11 mouse cellular contexts compared by ENCODE assay signal in the genomic region with DNA sequence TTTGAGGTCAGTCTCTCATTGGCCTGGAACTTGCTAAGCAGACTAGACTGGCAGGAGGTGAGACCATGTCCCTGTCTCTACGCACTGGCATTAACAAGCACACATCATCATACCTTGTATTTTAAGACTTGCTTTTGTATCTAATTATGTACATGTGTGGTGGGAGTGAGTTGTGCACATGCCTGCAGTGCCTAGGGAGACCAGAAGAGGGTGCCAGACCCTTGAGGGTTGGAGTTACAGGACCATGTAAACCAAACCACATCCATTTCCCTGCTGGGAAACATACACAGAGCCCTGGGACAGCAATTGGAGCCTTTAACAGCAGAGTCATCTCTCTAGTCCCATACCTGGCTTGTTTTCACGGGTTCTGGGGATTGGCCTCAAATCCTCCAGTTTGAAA. TPM values are rescaled to one million over a fixed set of nuclear protein-coding genes. Genes with fewer than 3 reads are reported as not detected.
DNase-seq lines count a peak whose midpoint lies in the region; TF ChIP-seq lines count a peak whose summit lies in the region.
"Had no signal": no experiment of that assay in that cellular context is flagged by ENCODE, and none has a peak within 500 bp of the region (broad histone marks: within the 10 kb centered on the region; RNA-seq: fewer than 3 reads in every experiment).

No protein-coding gene starts in this region.

- H3K9ac ChIP-seq in ES-Bruce4 (ENCODE audit: low read depth, poor library complexity, severe bottlenecking) = no peak overlapping the region
- H3K9ac ChIP-seq: embryonic facial prominence, embryonic 13.5 days; kidney, embryonic 15.5 days had no signal

- TF ChIP-seq POLR2A in ES-Bruce4 (IDR thresholded peaks at IDR 0.05; ENCODE audit: insufficient read depth, low read length) = no peak
- TF ChIP-seq POLR2A in embryonic fibroblast, embryonic 13.5 days (IDR thresholded peaks at IDR 0.05; ENCODE audit: low read depth, low read length) = no peak

- TF ChIP-seq EP300 in ES-Bruce4 (IDR thresholded peaks at IDR 0.05; ENCODE audit: insufficient read depth, low read depth, low read length) = no peak

- no peaks in the 10 kb centered on the region for H3K27me3 ChIP-seq in ES-Bruce4 (ENCODE audit: control insufficient read depth, insufficient read depth, low read length, poor library complexity, severe bottlenecking)
- H3K27me3 ChIP-seq: embryonic facial prominence, embryonic 13.5 days; kidney, embryonic 15.5 days had no signal

- no peak overlapping the region for H3K4me3 ChIP-seq in ES-Bruce4 (ENCODE audit: low read depth, low read length)
- H3K4me3 ChIP-seq in embryonic fibroblast, embryonic 13.5 days (ENCODE audit: insufficient read depth, low read length) = no peak overlapping the region
- H3K4me3 ChIP-seq: embryonic facial prominence, embryonic 13.5 days; kidney, embryonic 15.5 days had no signal

- peak; percentile 40 for DNase-seq in embryo, embryonic 10.5 days (ENCODE audit: low spot score)
- DNase-seq in embryo, embryonic 9.5 days (ENCODE audit: extremely low spot score) = no peak
- DNase-seq in left cerebral cortex, postnatal 4 days = peak; percentile 48
- no peak for DNase-seq in left cerebral cortex, postnatal 14 days (ENCODE audit: low spot score in 2 of 2)
- no peak for DNase-seq in T-cell, adult 2 months (ENCODE audit: low spot score)
- no peak for DNase-seq in c-Kit-positive CD71-positive TER-119-positive erythroid progenitor cells, embryonic 14.5 days (ENCODE audit: low spot score)

- H3K36me3 ChIP-seq in ES-Bruce4 (ENCODE audit: control insufficient read depth, insufficient read depth, low read length, poor library complexity, severe bottlenecking) = no peaks in the 10 kb centered on the region
- H3K36me3 ChIP-seq: embryonic facial prominence, embryonic 13.5 days; kidney, embryonic 15.5 days had no signal

- intact Hi-C loops in left cerebral cortex, postnatal 4 days (cut with DNase I) = no loop called here
- intact Hi-C loops in left cerebral cortex, postnatal 14 days (cut with DNase I) = loop anchor here (10.0 kb wide), 1 partner anchor 161 kb away; no protein-coding TSS in a partner anchor

- H3K27ac ChIP-seq in ES-Bruce4 (ENCODE audit: insufficient read depth, low read length) = no peak overlapping the region
- no peak overlapping the region for H3K27ac ChIP-seq in embryonic fibroblast, embryonic 13.5 days (ENCODE audit: insufficient read depth, low read length)
- H3K27ac ChIP-seq: embryonic facial prominence, embryonic 13.5 days; kidney, embryonic 15.5 days; macrophage had no signal

- peak; percentile 83 for TF ChIP-seq CTCF in ES-Bruce4 (IDR thresholded peaks at IDR 0.05; ENCODE audit: low read depth, low read length)
- TF ChIP-seq CTCF in embryonic fibroblast, embryonic 13.5 days (IDR thresholded peaks at IDR 0.05; ENCODE audit: borderline replicate concordance, insufficient read depth, low read length) = peak; percentile 44; the same call in 1 of the 2 replicates

- H3K9me3 ChIP-seq in ES-Bruce4 (replicated peaks; ENCODE audit: control insufficient read depth, insufficient read depth, low read length, poor library complexity, severe bottlenecking) = no peaks in the 10 kb centered on the region
- H3K9me3 ChIP-seq: embryonic facial prominence, embryonic 13.5 days; kidney, embryonic 15.5 days had no signal

- no peaks in the 10 kb centered on the region for H3K4me1 ChIP-seq in ES-Bruce4 (ENCODE audit: control insufficient read depth, insufficient read depth, low read length)
- H3K4me1 ChIP-seq in embryonic fibroblast, embryonic 13.5 days (ENCODE audit: control insufficient read depth, insufficient read depth, low read length) = peaks cover 5% of the 10 kb centered on the region; the same call in 1 of the 2 replicates
- H3K4me1 ChIP-seq: kidney, embryonic 15.5 days had no signal

RNA-seq across cellular contexts. Expression of gene Lrrc49, which starts 6.0 kb away (rescaled TPM):
- total RNA-seq in left cerebral cortex, postnatal 4 days (2021) = 10 to 100 TPM; 86.6 to 86.9 TPM
- total RNA-seq in left cerebral cortex, postnatal 14 days (2021) = 10 to 100 TPM; 71.7 to 75.8 TPM
- polyA plus RNA-seq in ES-Bruce4 (2011; ENCODE audit: insufficient read depth, insufficient read length, low read depth, missing spikeins) = 3.6 and 5.7 TPM in 2 replicates
- polyA plus RNA-seq in embryonic fibroblast, embryonic 13.5 days (2011; ENCODE audit: insufficient read length, low read depth, missing spikeins) = 11.0 and 16.6 TPM in 2 replicates

RNA-seq across cellular contexts. Expression of gene Larp6, which starts 18.8 kb away (rescaled TPM):
- 10 to 100 TPM; 29.4 to 29.5 TPM for total RNA-seq in left cerebral cortex, postnatal 4 days (2021)
- total RNA-seq in left cerebral cortex, postnatal 14 days (2021) = 10 to 100 TPM; 34.8 to 35.5 TPM
- polyA plus RNA-seq in ES-Bruce4 (2011; ENCODE audit: insufficient read depth, insufficient read length, low read depth, missing spikeins) = 0.37 TPM in 1 of 2 replicates, not detected in the other
- 2.1 and 3.4 TPM in 2 replicates for polyA plus RNA-seq in embryonic fibroblast, embryonic 13.5 days (2011; ENCODE audit: insufficient read length, low read depth, missing spikeins)

Comparison
In these comparisons a context has a peak if more than half of its experiments do, and no peak if none do; other contexts are left out.
1. DNase-seq: peak in embryo, embryonic 10.5 days (single experiment) and left cerebral cortex, postnatal 4 days (single experiment); none in embryo, embryonic 9.5 days (single experiment), left cerebral cortex, postnatal 14 days (0 of 2), T-cell, adult 2 months (single experiment) and c-Kit-positive CD71-positive TER-119-positive erythroid progenitor cells, embryonic 14.5 days (single experiment).